Comparison of ENCODE assay signal across 8 mouse cellular contexts in the genomic region with DNA sequence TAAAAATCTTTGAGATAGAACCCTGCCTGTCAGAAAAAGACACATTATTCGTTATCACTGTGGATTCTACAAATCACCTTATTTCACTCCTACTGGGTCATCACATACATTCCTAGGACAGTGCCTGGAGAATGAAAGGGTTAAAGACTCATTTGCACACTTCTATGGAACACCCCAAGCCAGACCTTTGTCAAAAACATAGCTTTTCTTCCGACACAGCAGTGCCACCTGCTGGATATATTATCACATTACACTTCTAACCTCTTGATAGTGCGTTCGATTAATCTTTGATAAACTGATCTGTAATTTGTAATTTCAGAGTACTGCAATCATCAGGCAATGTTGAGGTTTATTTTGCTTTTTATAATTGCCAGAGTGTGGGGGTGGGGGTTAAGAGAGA. TPM values are rescaled to one million over a fixed set of nuclear protein-coding genes. Genes with fewer than 3 reads are reported as not detected.
DNase-seq lines count a peak whose midpoint lies in the region; ATAC-seq and TF ChIP-seq lines count a peak whose summit lies in the region.

No protein-coding gene starts in this region.

- peak; percentile 81 for ATAC-seq in hindbrain, embryonic 13.5 days (ENCODE audit: low FRiP score)
- ATAC-seq in neural tube, embryonic 14.5 days (ENCODE audit: low read depth), result peak; percentile 81; the same call in 1 of the 2 replicates

- no peak overlapping the region for H3K4me3 ChIP-seq in MEL (ENCODE audit: control insufficient read depth in 1 of 2, insufficient read depth in 1 of 2, low read depth in 2 of 2, low read length in 2 of 2)
- no peak overlapping the region for H3K4me3 ChIP-seq in hindbrain, embryonic 13.5 days
- no peak overlapping the region for H3K4me3 ChIP-seq in neural tube, embryonic 14.5 days (ENCODE audit: low read depth, low read length)

- DNase-seq in layer of hippocampus, adult 11-12 months (ENCODE audit: low spot score), result peak; percentile 50
- no peak for DNase-seq in layer of hippocampus, adult 9-11 months
- peak; percentile 27 for DNase-seq in MEL (ENCODE audit: low read depth, low spot score)
- DNase-seq in cerebellum, adult 8-10 months, result peak; percentile 23
- no peak for DNase-seq in gastrocnemius, postnatal 36 days
- DNase-seq in natural killer cell, adult 2 months (ENCODE audit: low spot score in 2 of 2), result no peak

- no peak for TF ChIP-seq EP300 in MEL (IDR thresholded peaks at IDR 0.05; ENCODE audit: low read depth in 1 of 2, low read length in 2 of 2)

- TF ChIP-seq RAD21 in MEL (IDR thresholded peaks at IDR 0.05; ENCODE audit: low read depth, low read length), result peak; percentile 49

- no peaks in the 10 kb centered on the region for H3K36me3 ChIP-seq in MEL (ENCODE audit: control insufficient read depth in 1 of 2, insufficient read depth in 2 of 2, low read length in 2 of 2)
- H3K36me3 ChIP-seq in hindbrain, embryonic 13.5 days, result no peaks in the 10 kb centered on the region
- H3K36me3 ChIP-seq in neural tube, embryonic 14.5 days (ENCODE audit: control insufficient read depth, insufficient read depth, low read length), result no peaks in the 10 kb centered on the region

- no peak overlapping the region for H3K4me2 ChIP-seq in hindbrain, embryonic 13.5 days
- no peak overlapping the region for H3K4me2 ChIP-seq in neural tube, embryonic 14.5 days (ENCODE audit: low read depth, low read length)

- no peaks in the 10 kb centered on the region for H3K9me3 ChIP-seq in MEL (replicated peaks; ENCODE audit: insufficient read depth, low read length)
- H3K9me3 ChIP-seq in hindbrain, embryonic 13.5 days, result no peaks in the 10 kb centered on the region
- H3K9me3 ChIP-seq in neural tube, embryonic 14.5 days (ENCODE audit: control insufficient read depth, low read length), result no peaks in the 10 kb centered on the region

- intact Hi-C loops in gastrocnemius, postnatal 36 days (cut with DNase I), result no loop called here

- H3K27ac ChIP-seq in MEL (ENCODE audit: control insufficient read depth, low read depth, low read length), result no peak overlapping the region
- H3K27ac ChIP-seq in hindbrain, embryonic 13.5 days, result no peak overlapping the region
- no peak overlapping the region for H3K27ac ChIP-seq in neural tube, embryonic 14.5 days (ENCODE audit: low read depth, low read length)

- H3K9ac ChIP-seq in MEL (ENCODE audit: control insufficient read depth, low read depth, low read length, poor library complexity, severe bottlenecking), result no peak overlapping the region
- H3K9ac ChIP-seq in hindbrain, embryonic 13.5 days, result no peak overlapping the region
- no peak overlapping the region for H3K9ac ChIP-seq in neural tube, embryonic 14.5 days (replicated peaks; ENCODE audit: low read depth, low read length)

- no peak for TF ChIP-seq POLR2A in MEL (IDR thresholded peaks at IDR 0.05; ENCODE audit: control insufficient read depth in 1 of 2, insufficient read depth in 1 of 2, low read depth in 1 of 2, low read length in 2 of 2, poor library complexity in 1 of 2)

- WGBS in hindbrain, embryonic 13.5 days, result 37% methylated on average over 4 of the region's 4 CpGs
- 38% methylated on average over 4 of the region's 4 CpGs for WGBS in neural tube, embryonic 14.5 days

- no peaks in the 10 kb centered on the region for H3K27me3 ChIP-seq in MEL (ENCODE audit: control insufficient read depth in 1 of 2, insufficient read depth in 2 of 2, low read length in 2 of 2)
- H3K27me3 ChIP-seq in hindbrain, embryonic 13.5 days, result no peaks in the 10 kb centered on the region
- no peaks in the 10 kb centered on the region for H3K27me3 ChIP-seq in neural tube, embryonic 14.5 days (ENCODE audit: control insufficient read depth, insufficient read depth, low read length)

- no peaks in the 10 kb centered on the region for H3K4me1 ChIP-seq in MEL (ENCODE audit: control insufficient read depth in 1 of 2, insufficient read depth in 2 of 2, low read length in 2 of 2)
- H3K4me1 ChIP-seq in hindbrain, embryonic 13.5 days (replicated peaks), result peaks cover 6% of the 10 kb centered on the region; the same call in 1 of the 2 replicates
- H3K4me1 ChIP-seq in neural tube, embryonic 14.5 days (ENCODE audit: control insufficient read depth, insufficient read depth, low read length), result no peaks in the 10 kb centered on the region

- TF ChIP-seq CTCF in MEL (IDR thresholded peaks at IDR 0.05 in 2 of 3, conservative IDR thresholded peaks at IDR 0.05 in 1 of 3; ENCODE audit: control insufficient read depth in 1 of 3, insufficient read depth in 1 of 3, low read depth in 2 of 3, low read length in 3 of 3, poor library complexity in 1 of 3, severe bottlenecking in 1 of 3), result peak in 2 of 3 experiments; percentile 42 to 54; a peak in 4 of 6 replicates

- H3K79me2 ChIP-seq in MEL (ENCODE audit: control insufficient read depth, insufficient read depth, low read length, poor library complexity), result no peaks in the 10 kb centered on the region

TF ChIP-seq in MEL, 35 proteins besides CTCF, POLR2A, EP300 and RAD21:
- TF ChIP-seq MAFK (IDR thresholded peaks at IDR 0.05; ENCODE audit: borderline replicate concordance, low read depth, low read length), result no peak
- peak; percentile 36 for TF ChIP-seq SMC3 (IDR thresholded peaks at IDR 0.05; ENCODE audit: low read depth, low read length)
TF ChIP-seq in MEL: peak in this region for 1.

RNA-seq across cellular contexts. Expression of a gene that starts 31.8 kb away (rescaled TPM):
- total RNA-seq in MEL (2012; rRNA removed), result not detected in 2 replicates
- polyA plus RNA-seq in MEL (2012; ENCODE audit: insufficient read depth in 1 of 2, insufficient read length in 2 of 2, low read depth in 1 of 2, low replicate concordance in 2 of 2, missing spikeins in 1 of 2), result not detected
- 11.1 and 16.6 TPM in 2 replicates for polyA plus RNA-seq in hindbrain, embryonic 13.5 days (2015; fragmentation: Nextera tagmentation; extraction: Ambion mirVana)
- polyA plus RNA-seq in neural tube, embryonic 14.5 days (2014; fragmentation: Nextera tagmentation; extraction: Ambion mirVana), result 2.2 and 3.1 TPM in 2 replicates
- total RNA-seq in gastrocnemius, postnatal 36 days (2021), result not detected

Comparison
In these comparisons a context has a peak if more than half of its experiments do, and no peak if none do; other contexts are left out.
1. DNase-seq: peak in layer of hippocampus, adult 11-12 months (single experiment), MEL (single experiment) and cerebellum, adult 8-10 months (single experiment); none in layer of hippocampus, adult 9-11 months (single experiment), gastrocnemius, postnatal 36 days (0 of 2) and natural killer cell, adult 2 months (0 of 2).